24 mouse cellular contexts compared by ENCODE assay signal in genomic region chr10:18365432-18365831, GRCm38 (mm10). TPM values are rescaled to one million over a fixed set of nuclear protein-coding genes. Genes with fewer than 3 reads are reported as not detected.
DNase-seq lines count a peak whose midpoint lies in the region; ATAC-seq and TF ChIP-seq lines count a peak whose summit lies in the region.
"Had no signal": no experiment of that assay in that cellular context is flagged by ENCODE, and none has a peak within 500 bp of the region (broad histone marks: within the 10 kb centered on the region; RNA-seq: fewer than 3 reads in every experiment).

No protein-coding gene starts in this region.

- TF ChIP-seq CTCF in stomach, postnatal 0 days (IDR thresholded peaks at IDR 0.05; ENCODE audit: low read depth): no peak

- DNase-seq in 416B (ENCODE audit: low read depth): peak; percentile 66
- no peak for DNase-seq in stomach, postnatal 0 days (ENCODE audit: low spot score)
- DNase-seq in cerebellum, postnatal 4 days (ENCODE audit: low spot score in 2 of 2): no peak
- no peak for DNase-seq in gastrocnemius, adult 8-10 months (ENCODE audit: low spot score in 2 of 2)
- DNase-seq: adrenal gland, adult 2 months; adrenal gland, postnatal 10 days; adrenal gland, postnatal 25 days; cerebellum, adult 11 months; cerebellum, adult 18-20 months; cerebellum, adult 8-10 months; cerebellum, adult 9-11 months; cerebellum, postnatal 14 days; cerebellum, postnatal 36 days; embryo, embryonic 11 days had no signal

- H3K9me3 ChIP-seq in megakaryocyte, embryonic 14.5 days: peaks cover 5% of the 10 kb centered on the region; the same call in 1 of the 2 replicates
- H3K9me3 ChIP-seq in stomach, postnatal 0 days (ENCODE audit: control insufficient read depth, low read length): no peaks in the 10 kb centered on the region
- H3K9me3 ChIP-seq: embryonic facial prominence, embryonic 13.5 days; embryonic facial prominence, embryonic 15.5 days; forebrain, embryonic 10.5 days; forebrain, embryonic 12.5 days had no signal

- WGBS in stomach, postnatal 0 days: 67% methylated on average over 6 of the region's 6 CpGs

- no peak overlapping the region for H3K4me2 ChIP-seq in stomach, postnatal 0 days (replicated peaks; ENCODE audit: low read depth)
- H3K4me2 ChIP-seq: embryonic facial prominence, embryonic 13.5 days; embryonic facial prominence, embryonic 15.5 days; forebrain, embryonic 12.5 days had no signal

- H3K4me1 ChIP-seq in megakaryocyte, embryonic 14.5 days: peaks cover 6% of the 10 kb centered on the region
- H3K4me1 ChIP-seq in stomach, postnatal 0 days (replicated peaks; ENCODE audit: control insufficient read depth, insufficient read depth): no peaks in the 10 kb centered on the region

- H3K4me3 ChIP-seq in megakaryocyte, embryonic 14.5 days (replicated peaks): peak overlapping the region; percentile 12
- H3K4me3 ChIP-seq in stomach, postnatal 0 days (ENCODE audit: low read depth, low read length): no peak overlapping the region
- H3K4me3 ChIP-seq: embryonic facial prominence, embryonic 13.5 days; embryonic facial prominence, embryonic 15.5 days; erythroblast, embryonic 14.5 days; forebrain, embryonic 10.5 days; forebrain, embryonic 12.5 days had no signal

- no peak overlapping the region for H3K9ac ChIP-seq in stomach, postnatal 0 days (ENCODE audit: low read length)
- H3K9ac ChIP-seq: embryonic facial prominence, embryonic 13.5 days; embryonic facial prominence, embryonic 15.5 days; forebrain, embryonic 12.5 days had no signal

- TF ChIP-seq EP300 in stomach, postnatal 0 days (optimal IDR thresholded peaks at IDR 0.05): no peak

- H3K27ac ChIP-seq in stomach, postnatal 0 days (replicated peaks): no peak overlapping the region
- H3K27ac ChIP-seq: embryonic facial prominence, embryonic 13.5 days; embryonic facial prominence, embryonic 15.5 days; forebrain, embryonic 10.5 days; forebrain, embryonic 12.5 days had no signal

- H3K36me3 ChIP-seq in megakaryocyte, embryonic 14.5 days (replicated peaks; ENCODE audit: low read length): no peaks in the 10 kb centered on the region
- H3K36me3 ChIP-seq in stomach, postnatal 0 days (ENCODE audit: control insufficient read depth, insufficient read depth, low read length): no peaks in the 10 kb centered on the region
- H3K36me3 ChIP-seq: embryonic facial prominence, embryonic 13.5 days; embryonic facial prominence, embryonic 15.5 days; forebrain, embryonic 10.5 days; forebrain, embryonic 12.5 days had no signal

- no peak for ATAC-seq in megakaryocyte, adult 5-6 weeks (ENCODE audit: poor library complexity, severe bottlenecking)
- ATAC-seq in stomach, postnatal 0 days (ENCODE audit: low FRiP score, low TSS enrichment): peak; percentile 43; the same call in 1 of the 2 replicates
- ATAC-seq: forebrain, embryonic 14.5 days; forebrain, embryonic 16.5 days had no signal

- no peaks in the 10 kb centered on the region for H3K27me3 ChIP-seq in megakaryocyte, embryonic 14.5 days (replicated peaks)
- H3K27me3 ChIP-seq in stomach, postnatal 0 days (ENCODE audit: control insufficient read depth, insufficient read depth, low read length): no peaks in the 10 kb centered on the region
- H3K27me3 ChIP-seq: embryonic facial prominence, embryonic 13.5 days; embryonic facial prominence, embryonic 15.5 days had no signal

RNA-seq across cellular contexts. Expression of gene Nhsl1, which starts 46.6 kb away (rescaled TPM):
- polyA plus RNA-seq in megakaryocyte, embryonic 14.5 days (2012; ENCODE audit: insufficient read depth, low replicate concordance): 0.29 TPM in 1 of 2 replicates, not detected in the other
- total RNA-seq in megakaryocyte, adult 5-6 weeks (2015): 0.27 and 1.1 TPM in 2 replicates
- 0.04 and 0.20 TPM in 2 replicates for total RNA-seq in megakaryocyte, adult 5-6 weeks (2017)
- polyA plus RNA-seq in stomach, postnatal 0 days (2015; fragmentation: Nextera tagmentation; extraction: Ambion mirVana): 4.3 and 4.7 TPM in 2 replicates
- 1 to 10 TPM; 5.9 to 7.1 (median 6.4) TPM for total RNA-seq in gastrocnemius, adult 8-10 months (2022)
- total RNA-seq: MEL had no signal
- polyA plus RNA-seq: erythroblast, embryonic 14.5 days had no signal
